Mouse (Mus musculus) retina, postnatal 7 days (tissue): ENCODE measurements at regions not wholly inside any gene's neighbourhood (a gene's known extent, or its start where the extent isn't known, plus 50 kb on each side); places are given as distances from the start of the nearest gene placed in this dataset.
"Not testable (repeated sequence)": the region's sequence is repeated elsewhere in the genome, so short reads cannot be mapped to it uniquely, and the experiment has no call there.

Experiments
- DNase-seq: peaks from one replicate; pipeline ENCODE4 v3.0.0-alpha.2; 2012; ENCODE audit warnings: low read depth, low spot score

GRCm38 (mm10) chr4:9724801-9725200, 1149.5 kb upstream of the 2610301B20Rik start:
- not testable (repeated sequence) for DNase-seq

GRCm38 (mm10) chr4:9737691-9738090, 1136.6 kb upstream of the 2610301B20Rik start:
- no peak for DNase-seq

GRCm38 (mm10) chr4:9747411-9747938, 1126.8 kb upstream of the 2610301B20Rik start:
- DNase-seq: no peak

DNA sequence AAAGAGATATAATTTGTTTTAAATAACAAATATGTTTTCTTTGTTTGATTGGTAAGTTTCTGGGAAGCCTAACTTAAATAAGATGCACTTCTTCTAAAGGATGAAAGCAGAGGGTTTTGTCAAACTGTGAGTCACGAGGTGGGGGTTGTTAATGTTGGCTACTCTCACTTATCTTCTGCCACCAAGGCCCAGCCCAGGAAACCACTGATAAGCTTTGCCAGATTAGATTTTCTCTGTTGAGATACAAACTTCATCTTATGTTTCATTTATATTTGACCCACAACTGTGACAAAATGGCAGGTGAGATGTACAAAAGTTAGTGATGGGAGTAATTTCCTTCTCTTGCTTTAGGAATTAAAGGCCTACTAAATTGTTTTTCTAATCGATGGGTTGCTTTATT, 1126.2 kb upstream of the 2610301B20Rik start:
- no peak for DNase-seq

DNA sequence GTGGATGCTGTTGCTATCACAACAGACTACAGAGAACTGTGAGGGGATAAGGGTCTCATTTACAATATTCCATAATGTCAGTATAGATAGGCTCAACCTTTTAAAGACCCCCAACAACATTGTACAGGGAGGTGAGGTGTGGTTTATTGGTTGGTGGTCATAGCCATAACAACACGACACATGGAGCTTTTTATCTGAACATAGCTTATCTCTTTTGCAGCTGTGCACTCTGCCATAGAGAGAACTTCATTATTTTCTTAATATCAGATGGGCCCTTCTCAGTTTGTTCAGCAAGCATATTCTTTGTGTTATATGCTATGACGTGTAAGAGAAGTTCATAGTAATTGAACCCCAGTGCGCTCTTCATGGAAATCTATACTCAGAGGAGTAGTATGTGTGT, 1124.4 kb upstream of the 2610301B20Rik start:
- no peak for DNase-seq

DNA sequence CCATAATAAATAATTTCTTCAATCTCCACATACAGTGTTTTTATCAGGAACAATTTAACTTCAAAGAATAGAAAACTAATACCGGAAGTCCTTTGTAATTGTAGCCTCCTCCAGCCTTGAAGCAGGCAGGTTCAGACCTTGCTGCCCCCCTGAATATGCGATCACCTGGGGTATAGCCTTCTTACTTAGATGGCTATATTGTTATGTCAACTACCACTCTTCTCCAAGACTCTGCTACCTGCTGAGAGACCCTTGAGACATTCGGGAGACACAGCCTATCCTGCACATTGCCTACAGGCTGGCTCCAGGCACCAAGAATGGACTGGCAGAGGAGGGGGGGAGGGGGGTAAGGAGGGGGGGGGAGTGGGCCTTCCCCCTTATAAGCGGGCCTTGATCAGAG, 1123.9 kb upstream of the 2610301B20Rik start:
- DNase-seq: no peak

GRCm38 (mm10) chr4:9763321-9763720, 1111.0 kb upstream of the 2610301B20Rik start:
- no peak for DNase-seq

DNA sequence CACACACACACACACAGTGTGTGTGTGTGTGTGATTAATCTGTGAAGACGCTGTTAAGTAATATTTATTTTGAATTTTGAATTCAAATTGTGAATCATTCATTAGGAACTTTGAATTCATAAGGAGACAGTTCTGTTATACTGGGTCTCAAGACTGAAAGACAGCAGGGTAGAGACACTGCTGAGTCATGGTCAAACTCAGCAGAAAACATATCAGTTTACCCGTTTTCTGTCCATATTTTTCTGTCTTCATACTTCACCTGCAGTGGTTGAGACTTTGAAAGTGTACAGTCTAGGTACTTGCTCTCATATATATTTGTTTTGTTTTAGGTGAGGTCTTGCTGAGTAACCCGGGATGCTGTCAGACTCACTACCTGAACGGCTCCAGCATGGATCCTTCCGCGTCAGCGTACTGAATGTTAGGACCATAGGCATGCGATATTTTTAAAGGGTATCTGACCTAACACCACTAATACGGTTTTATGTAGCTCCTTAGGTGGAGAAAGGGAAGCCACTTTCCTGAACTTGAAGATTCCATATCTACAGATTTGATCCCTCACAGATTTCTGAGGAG, 1104.6 kb upstream of the 2610301B20Rik start:
- no peak for DNase-seq

DNA sequence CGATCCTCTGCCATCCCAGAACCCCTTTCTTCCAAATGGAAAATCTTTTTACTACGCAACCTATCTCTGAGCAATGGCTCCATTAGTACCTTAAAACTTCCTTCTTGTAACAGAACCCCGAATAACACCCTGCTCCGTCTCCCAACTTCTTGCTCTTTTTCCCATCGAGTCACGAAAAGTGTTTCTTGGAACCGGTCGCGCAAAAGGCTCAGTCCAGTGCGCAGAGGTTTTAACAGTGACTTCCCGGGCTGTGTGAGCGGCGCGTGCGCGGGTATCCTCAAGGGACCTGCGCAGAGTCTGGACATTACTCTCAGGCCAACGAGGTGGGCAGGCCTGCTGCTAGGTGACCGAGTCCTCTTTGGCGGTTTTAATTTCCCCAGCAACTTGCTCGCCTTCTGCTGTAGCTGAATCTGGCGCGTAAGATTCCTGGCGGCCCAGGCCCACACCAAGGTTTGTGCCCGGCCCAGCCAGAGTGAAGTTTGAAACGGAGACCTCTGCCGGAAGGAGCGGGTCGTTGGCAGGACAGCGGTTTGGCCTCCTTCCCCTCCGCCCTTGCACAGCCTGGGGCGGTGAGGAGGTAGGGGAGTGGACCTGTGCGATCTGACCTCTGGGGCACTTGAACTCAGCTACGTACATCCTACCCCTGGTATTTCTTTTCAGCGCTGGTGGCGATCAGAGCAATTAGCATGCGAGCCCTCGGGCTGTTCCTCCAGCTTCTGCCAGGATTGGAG, 1103.8 kb upstream of the 2610301B20Rik start:
- peak; percentile 32 for DNase-seq

GRCm38 (mm10) chr4:9771103-9771474, 1103.2 kb upstream of the 2610301B20Rik start:
- peak; percentile 31 for DNase-seq

DNA sequence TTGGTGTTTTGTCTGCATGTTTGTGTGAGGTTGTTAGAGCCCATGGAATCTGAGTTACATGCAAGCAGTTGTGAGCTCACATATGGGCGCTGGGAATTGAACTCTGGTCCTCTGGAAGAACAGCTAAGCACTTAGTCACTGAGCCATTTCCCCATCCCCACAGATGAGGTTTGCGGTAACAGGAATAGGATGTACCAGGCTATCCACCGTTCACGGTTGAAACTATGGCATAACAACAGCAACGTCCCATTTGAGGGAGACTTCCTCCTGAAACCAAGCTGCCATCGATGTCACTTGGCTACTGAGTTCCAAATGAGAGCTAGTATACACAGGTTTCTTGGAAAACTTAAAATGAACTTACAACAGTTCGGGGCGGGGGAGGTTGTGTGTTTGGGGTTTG, 1095.9 kb upstream of the 2610301B20Rik start:
- no peak for DNase-seq

GRCm38 (mm10) chr4:9779594-9779993, 1094.7 kb upstream of the 2610301B20Rik start:
- no peak for DNase-seq

- peak; percentile 36 for DNase-seq
Measured at GRCm38 (mm10) chr4:9780179-9780578, 1094.1 kb upstream of the 2610301B20Rik start.

GRCm38 (mm10) chr4:9781318-9781717, 1093.0 kb upstream of the 2610301B20Rik start:
- DNase-seq: no peak

DNA sequence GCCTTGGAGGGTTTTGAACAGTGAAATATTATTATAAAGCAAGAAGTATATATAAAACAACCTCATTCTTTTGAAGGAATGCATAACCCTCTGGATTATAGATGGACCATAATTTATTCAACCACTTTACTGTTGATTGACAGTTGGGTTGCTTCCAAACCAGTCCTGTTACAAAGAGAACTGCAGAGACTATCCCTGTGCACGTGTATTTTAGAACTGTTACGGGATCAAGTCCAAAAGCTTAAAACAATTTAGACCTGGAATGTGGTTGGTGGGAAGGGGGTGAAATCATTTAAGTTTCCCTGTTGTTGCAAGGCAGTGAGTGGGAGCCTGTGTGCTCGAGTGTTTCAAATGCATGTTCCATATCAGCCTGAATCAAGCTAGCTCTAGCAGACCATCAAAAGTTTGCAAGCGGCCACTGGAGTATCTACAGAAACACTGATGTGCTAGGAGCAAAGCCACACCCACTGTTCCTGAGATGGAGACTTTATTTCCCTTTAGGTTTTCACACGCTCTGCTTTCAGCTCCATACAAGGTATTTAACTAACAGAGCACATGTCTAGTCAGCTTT, 1086.4 kb upstream of the 2610301B20Rik start:
- DNase-seq: no peak

DNA sequence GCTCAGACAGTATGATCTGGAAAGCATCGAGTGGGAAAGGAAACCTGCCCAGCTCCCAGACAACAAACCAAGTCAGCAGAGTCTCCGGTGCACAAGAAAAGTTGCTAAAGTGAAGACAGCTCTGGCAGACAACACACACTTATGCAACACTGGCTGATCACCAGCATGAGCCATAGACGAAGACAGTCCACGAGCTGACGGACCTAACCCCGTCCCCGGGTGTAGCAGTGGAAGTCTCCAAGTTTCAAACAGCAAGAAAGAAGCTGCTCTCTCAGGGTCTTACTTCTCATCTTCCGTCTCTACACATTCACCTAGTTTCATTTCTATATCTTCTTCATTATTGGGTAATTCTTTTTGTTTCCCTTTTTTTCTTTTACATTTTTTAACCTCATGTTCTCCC, 1083.8 kb upstream of the 2610301B20Rik start:
- DNase-seq: no peak
